Mouse (Mus musculus) midbrain, postnatal 0 days (tissue): ENCODE measurements around the gene Cldn6. TPM values are rescaled to one million over a fixed set of nuclear protein-coding genes. Genes with fewer than 3 reads are reported as not detected.

Experiments
- ATAC-seq: fragments of 200-750 bp; cut with Nextera tagmentation; 2 replicates; pipeline ENCODE4 v1.8.0; 2017; ENCODE audit warnings: moderate number of reproducible peaks, mild to moderate bottlenecking, moderate TSS enrichment, moderate library complexity; ENCODE audit not compliant: low FRiP score
- DNase-seq: peaks from one replicate; pipeline ENCODE4 v3.0.0-alpha.2; 2015; ENCODE audit warnings: low spot score
- H3K27ac ChIP-seq: fragments of 300-500 bp; sonication (generic); 2 replicates; pipeline ENCODE4 v1.5.1; 2014; ENCODE audit warnings: low read depth, mild to moderate bottlenecking, low read length, mixed read lengths
- H3K27me3 ChIP-seq: fragments of 300-500 bp; sonication (generic); 2 replicates; pipeline ENCODE4 v1.6.1; 2014; ENCODE audit warnings: low read length, control low read depth, mixed read lengths; ENCODE audit not compliant: insufficient read depth
- H3K36me3 ChIP-seq: fragments of 300-500 bp; sonication (generic); 2 replicates; pipeline ENCODE4 v1.6.1; 2014; ENCODE audit warnings: low read length, control low read depth, mixed read lengths; ENCODE audit not compliant: insufficient read depth
- H3K4me1 ChIP-seq: fragments of 300-500 bp; sonication (generic); 2 replicates; pipeline ENCODE4 v1.6.1; 2014; ENCODE audit warnings: mild to moderate bottlenecking, control low read depth, antibody characterized with exemption, low read length, mixed read lengths; ENCODE audit not compliant: insufficient read depth
- H3K4me2 ChIP-seq: fragments of 300-500 bp; sonication (generic); 2 replicates; pipeline ENCODE4 v1.6.1; 2014; ENCODE audit warnings: low read depth, mild to moderate bottlenecking, low read length, mixed read lengths; ENCODE audit not compliant: poor library complexity, severe bottlenecking
- H3K4me3 ChIP-seq: fragments of 300-500 bp; sonication (generic); 2 replicates; pipeline ENCODE4 v1.5.1; 2014; ENCODE audit warnings: low read depth, mild to moderate bottlenecking, low read length, moderate library complexity
- H3K9ac ChIP-seq: fragments of 300-500 bp; sonication (generic); replicated peaks from 2 replicates; pipeline ENCODE4 v1.6.1; 2014; ENCODE audit warnings: mild to moderate bottlenecking, low read length, moderate library complexity, mixed read lengths; ENCODE audit not compliant: poor library complexity, severe bottlenecking
- H3K9me3 ChIP-seq: fragments of 300-500 bp; sonication (generic); 2 replicates; pipeline ENCODE4 v1.6.1; 2016; ENCODE audit warnings: low read length, control low read depth
- CTCF ChIP-seq: IDR thresholded peaks from 2 replicates; pipeline ENCODE4 v1.5.1; 2016; ENCODE audit warnings: antibody characterized with exemption, mild to moderate bottlenecking
- WGBS: fragments of 180-500 bp; shearing (Covaris S2); extraction: QIAGEN DNeasy Blood & Tissue Kit; methylation state at CpG from one replicate; pipeline ENCODE4 v1.1.7; 2014; 5-methylcytosine and 5-hydroxymethylcytosine counted together
- polyA plus RNA-seq: library from polyadenylated mRNA; unstranded; fragments of >200 nt; fragmentation: Nextera tagmentation; extraction: Ambion mirVana; gene quantifications from 2 replicates; pipeline ENCODE4 v1.2.1, GENCODE M21; 2015
- total RNA-seq: library from RNA; depleted of rRNA; stranded (reverse); fragments of >200 nt; gene quantifications from 2 replicates; pipeline ENCODE4 v1.2.3, GENCODE M21; 2014

Gene Cldn6
- total and polyA plus RNA-seq, 2 experiments from 2014 or later, result 0.56 to 0.60 TPM

GRCm38 (mm10) chr17:23660876-23661200 lies 18.2 kb upstream of the Cldn6 start:
- H3K4me1 ChIP-seq, result no peaks in the 10 kb centered on the region
- ATAC-seq, result no peak
- peak overlapping the region; percentile 10; the same call in 1 of the 2 replicates for H3K4me3 ChIP-seq
- H3K4me2 ChIP-seq, result peak overlapping the region; percentile 18
- no peak overlapping the region for H3K9ac ChIP-seq
- H3K27me3 ChIP-seq, result peaks cover 32% of the 10 kb centered on the region
- H3K27ac ChIP-seq, result no peak overlapping the region
- H3K36me3 ChIP-seq, result no peaks in the 10 kb centered on the region
- DNase-seq, result no peak
- TF ChIP-seq CTCF, result no peak
- WGBS, result 5% methylated on average over 14 of the region's 14 CpGs
- no peaks in the 10 kb centered on the region for H3K9me3 ChIP-seq

- Histone ChIP-seq H3K4me3 (no peak overlapping the region), H3K9ac (no peak overlapping the region), H3K4me1 (no peaks in the 10 kb centered on the region), H3K27me3 (peaks cover 32% of the 10 kb centered on the region), H3K4me2 (no peak overlapping the region), H3K27ac (no peak overlapping the region), H3K36me3 (peaks cover 2% of the 10 kb centered on the region), H3K9me3 (no peaks in the 10 kb centered on the region)
- ATAC-seq, result no peak
- TF ChIP-seq CTCF, result peak; percentile 47
- 1% methylated on average over 9 of the region's 9 CpGs for WGBS
- DNase-seq, result no peak
Measured at GRCm38 (mm10) chr17:23661526-23661925, 17.5 kb upstream of the Cldn6 start.

GRCm38 (mm10) chr17:23664556-23665021 lies 14.5 kb upstream of the Cldn6 start:
- Histone ChIP-seq H3K9me3 (no peaks in the 10 kb centered on the region), H3K4me2 (no peak overlapping the region), H3K36me3 (peaks cover 24% of the 10 kb centered on the region), H3K4me1 (no peaks in the 10 kb centered on the region), H3K4me3 (no peak overlapping the region), H3K27ac (no peak overlapping the region), H3K9ac (no peak overlapping the region), H3K27me3 (peaks cover 28% of the 10 kb centered on the region)
- DNase-seq, result peak; percentile 71
- ATAC-seq, result peak; percentile 24
- 18% methylated on average over 5 of the region's 5 CpGs for WGBS
- TF ChIP-seq CTCF, result peak; percentile 86

- TF ChIP-seq CTCF, result no peak
Measured at GRCm38 (mm10) chr17:23665511-23665910, 13.5 kb upstream of the Cldn6 start.

GRCm38 (mm10) chr17:23670516-23671074 lies 8.5 kb upstream of the Cldn6 start:
- Histone ChIP-seq H3K27me3 (no peaks in the 10 kb centered on the region; the same call in 1 of the 2 replicates), H3K27ac (no peak overlapping the region), H3K4me2 (no peak overlapping the region), H3K36me3 (peaks cover 28% of the 10 kb centered on the region), H3K9ac (no peak overlapping the region), H3K4me3 (no peak overlapping the region), H3K4me1 (peaks cover 12% of the 10 kb centered on the region; the same call in 1 of the 2 replicates), H3K9me3 (no peaks in the 10 kb centered on the region)
- ATAC-seq (no peak), DNase-seq (no peak)
- 94% methylated on average over 7 of the region's 7 CpGs for WGBS
- TF ChIP-seq CTCF, result no peak; the same call in 1 of the 2 replicates

More at GRCm38 (mm10) chr17:23665511-23665910, 13.5 kb upstream of the Cldn6 start:
- peaks cover 19% of the 10 kb centered on the region for H3K27me3 ChIP-seq
- no peak overlapping the region for H3K4me2 ChIP-seq
- DNase-seq, result no peak
- no peak overlapping the region for H3K27ac ChIP-seq
- no peak overlapping the region for H3K4me3 ChIP-seq
- WGBS, result 82% methylated on average over 14 of the region's 14 CpGs
- H3K4me1 ChIP-seq, result no peaks in the 10 kb centered on the region
- peaks cover 28% of the 10 kb centered on the region for H3K36me3 ChIP-seq
- H3K9me3 ChIP-seq, result no peaks in the 10 kb centered on the region
- ATAC-seq, result no peak
- no peak overlapping the region for H3K9ac ChIP-seq

GRCm38 (mm10) chr17:23671519-23671918 lies 7.5 kb upstream of the Cldn6 start:
- Histone ChIP-seq H3K4me2 (no peak overlapping the region), H3K4me1 (peaks cover 12% of the 10 kb centered on the region), H3K4me3 (no peak overlapping the region), H3K27me3 (no peaks in the 10 kb centered on the region; the same call in 1 of the 2 replicates), H3K36me3 (peaks cover 27% of the 10 kb centered on the region), H3K27ac (no peak overlapping the region), H3K9me3 (no peaks in the 10 kb centered on the region), H3K9ac (no peak overlapping the region)
- 92% methylated on average over 3 of the region's 3 CpGs for WGBS
- DNase-seq (no peak), ATAC-seq (no peak)
- no peak for TF ChIP-seq CTCF
